Mouse (Mus musculus) embryonic facial prominence, embryonic 12.5 days (tissue): ENCODE measurements around the gene Gm11020. TPM values are rescaled to one million over a fixed set of nuclear protein-coding genes. Genes with fewer than 3 reads are reported as not detected.

Experiments
- ATAC-seq: fragments of 200-750 bp; cut with Nextera tagmentation; 2 replicates; pipeline ENCODE4 v1.8.0; 2017; ENCODE audit not compliant: insufficient number of reproducible peaks, insufficient read depth, low FRiP score, low TSS enrichment
- H3K27ac ChIP-seq: fragments of 300-500 bp; sonication (generic); 2 replicates; pipeline ENCODE4 v1.5.1; 2016; ENCODE audit warnings: mild to moderate bottlenecking
- H3K27me3 ChIP-seq: fragments of 300-500 bp; sonication (generic); 2 replicates; pipeline ENCODE4 v1.6.1; 2016; ENCODE audit warnings: mild to moderate bottlenecking, moderate library complexity
- H3K36me3 ChIP-seq: fragments of 300-500 bp; sonication (generic); 2 replicates; pipeline ENCODE4 v1.6.1; 2016; ENCODE audit warnings: mild to moderate bottlenecking
- H3K4me1 ChIP-seq: fragments of 300-500 bp; sonication (generic); 2 replicates; pipeline ENCODE4 v1.6.1; 2016
- H3K4me2 ChIP-seq: fragments of 300-500 bp; sonication (generic); replicated peaks from 2 replicates; pipeline ENCODE4 v1.6.1; 2016; ENCODE audit warnings: mild to moderate bottlenecking, moderate library complexity
- H3K4me3 ChIP-seq: fragments of 300-500 bp; sonication (generic); 2 replicates; pipeline ENCODE4 v1.5.1; 2016; ENCODE audit warnings: mild to moderate bottlenecking
- H3K9ac ChIP-seq: fragments of 300-500 bp; sonication (generic); 2 replicates; pipeline ENCODE4 v1.6.1; 2016; ENCODE audit warnings: mild to moderate bottlenecking, moderate library complexity
- H3K9me3 ChIP-seq: fragments of 300-500 bp; sonication (generic); 2 replicates; pipeline ENCODE4 v1.6.1; 2016; ENCODE audit warnings: mild to moderate bottlenecking, moderate library complexity
- WGBS: fragments of 180-500 bp; shearing (Covaris S2); methylation state at CpG from one replicate; pipeline ENCODE4 v1.1.7; 2016; 5-methylcytosine and 5-hydroxymethylcytosine counted together
- polyA plus RNA-seq: library from polyadenylated mRNA; unstranded; fragments of >200 nt; fragmentation: Nextera tagmentation; extraction: Ambion mirVana; gene quantifications from 2 replicates; pipeline ENCODE4 v1.2.1, GENCODE M21; 2016

Gm11020 gene
- polyA plus RNA-seq, 1 experiment from 2014 or later, result not detected

GRCm38 (mm10) chr8:104370071-104370470 is 48.7 kb downstream of the Gm11020 start:
- 80% methylated on average over 6 of the region's 6 CpGs for WGBS
- no peaks in the 10 kb centered on the region for H3K36me3 ChIP-seq
- H3K9ac ChIP-seq, result no peak overlapping the region
- H3K4me2 ChIP-seq, result no peak overlapping the region
- peaks cover 7% of the 10 kb centered on the region for H3K4me1 ChIP-seq
- no peak for ATAC-seq
- no peaks in the 10 kb centered on the region for H3K9me3 ChIP-seq
- no peak overlapping the region for H3K27ac ChIP-seq
- no peaks in the 10 kb centered on the region for H3K27me3 ChIP-seq
- H3K4me3 ChIP-seq, result no peak overlapping the region

DNA sequence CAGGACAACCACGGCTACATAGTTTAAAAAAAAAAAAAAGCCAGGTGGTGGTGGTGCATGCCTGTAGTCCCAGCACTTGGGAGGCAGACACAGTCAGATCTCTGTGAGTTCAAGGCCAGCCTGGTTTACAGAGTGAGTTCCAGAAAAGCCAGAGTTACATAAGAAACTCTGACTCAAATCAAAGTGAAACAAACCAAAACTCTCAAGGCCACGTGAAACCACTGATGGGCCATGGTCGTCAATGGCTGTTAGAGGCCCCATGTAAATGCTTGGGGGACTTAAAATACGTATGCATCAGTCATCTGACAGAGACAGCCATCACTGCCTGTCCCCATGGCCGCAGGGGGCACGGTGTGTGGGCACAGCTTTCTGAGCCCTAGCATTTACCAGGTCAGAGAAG is 49.8 kb downstream of the Gm11020 start:
- H3K4me1 ChIP-seq, result peaks cover 16% of the 10 kb centered on the region
- no peak overlapping the region for H3K9ac ChIP-seq
- H3K36me3 ChIP-seq, result no peaks in the 10 kb centered on the region
- 86% methylated on average over 6 of the region's 6 CpGs for WGBS
- no peak overlapping the region for H3K27ac ChIP-seq
- no peak overlapping the region for H3K4me3 ChIP-seq
- no peak overlapping the region for H3K4me2 ChIP-seq
- H3K27me3 ChIP-seq, result no peaks in the 10 kb centered on the region
- no peaks in the 10 kb centered on the region for H3K9me3 ChIP-seq
- ATAC-seq, result no peak

Other genes with a start within 250 kb of the Gm11020 start
- gene Cdh5, start 219.9 kb upstream of the Gm11020 start, polyA plus RNA-seq, result 22.5 and 22.6 TPM in 2 replicates
- 0.92 and 1.4 TPM in 2 replicates for gene Bean1, start 151.1 kb upstream of the Gm11020 start, polyA plus RNA-seq
- 23.7 and 24.4 TPM in 2 replicates for gene Tk2, start 73.0 kb upstream of the Gm11020 start, polyA plus RNA-seq
- 59.6 and 61.3 TPM in 2 replicates for gene Cklf, start 70.7 kb upstream of the Gm11020 start, polyA plus RNA-seq
- gene Cmtm2a, start 28.4 kb upstream of the Gm11020 start, polyA plus RNA-seq, result not detected in 2 replicates
- not detected in 2 replicates for gene Gm45711, start 11.5 kb upstream of the Gm11020 start, polyA plus RNA-seq
- not detected in 2 replicates for gene Cmtm1, start 11.4 kb upstream of the Gm11020 start, polyA plus RNA-seq
- gene Cmtm2b, start 663 bp downstream of the Gm11020 start, polyA plus RNA-seq, result not detected in 2 replicates
- gene Cmtm3, start 17.8 kb downstream of the Gm11020 start, polyA plus RNA-seq, result 168 and 173 TPM in 2 replicates
- 3.0 and 3.3 TPM in 2 replicates for gene Cmtm4, start 74.2 kb downstream of the Gm11020 start, polyA plus RNA-seq
- gene Dync1li2, start 121.5 kb downstream of the Gm11020 start, polyA plus RNA-seq, result 87.3 and 89.1 TPM in 2 replicates
- 0.24 and 0.29 TPM in 2 replicates for gene Terb1, start 188.3 kb downstream of the Gm11020 start, polyA plus RNA-seq
- 129 TPM in 2 replicates for gene Nae1, start 213.1 kb downstream of the Gm11020 start, polyA plus RNA-seq
- 0.83 and 0.97 TPM in 2 replicates for gene Car7, start 213.1 kb downstream of the Gm11020 start, polyA plus RNA-seq